Mouse (Mus musculus) neural tube, embryonic 11.5 days (tissue): ENCODE results near the gene Tfeb. TPM values are rescaled to one million over a fixed set of nuclear protein-coding genes. Genes with fewer than 3 reads are reported as not detected.

ENCODE experiments used
- ATAC-seq: fragments of 200-750 bp; cut with Nextera tagmentation; 2 replicates; pipeline ENCODE4 v1.8.0; 2017; ENCODE audit warnings: moderate number of reproducible peaks, mild to moderate bottlenecking, moderate TSS enrichment, moderate library complexity; ENCODE audit not compliant: insufficient read depth, low FRiP score, low TSS enrichment
- DNase-seq: peaks from one replicate; pipeline ENCODE4 v3.0.0-alpha.2; 2015; ENCODE audit warnings: low spot score
- H3K27ac ChIP-seq: fragments of 300-500 bp; sonication (generic); 2 replicates; pipeline ENCODE4 v1.5.1; 2014; ENCODE audit warnings: low read depth, mild to moderate bottlenecking, low read length
- H3K27me3 ChIP-seq: fragments of 300-500 bp; sonication (generic); 2 replicates; pipeline ENCODE4 v1.6.1; 2014; ENCODE audit warnings: mild to moderate bottlenecking, low read length, mixed read lengths; ENCODE audit not compliant: control insufficient read depth, insufficient read depth
- H3K36me3 ChIP-seq: fragments of 300-500 bp; sonication (generic); 2 replicates; pipeline ENCODE4 v1.6.1; 2014; ENCODE audit warnings: mild to moderate bottlenecking, low read length, moderate library complexity, mixed read lengths; ENCODE audit not compliant: control insufficient read depth, insufficient read depth
- H3K4me1 ChIP-seq: fragments of 300-500 bp; sonication (generic); 2 replicates; pipeline ENCODE4 v1.6.1; 2014; ENCODE audit warnings: low read length, mixed read lengths; ENCODE audit not compliant: control insufficient read depth, insufficient read depth
- H3K4me2 ChIP-seq: fragments of 300-500 bp; sonication (generic); 2 replicates; pipeline ENCODE4 v1.6.1; 2014; ENCODE audit warnings: low read depth, mild to moderate bottlenecking, moderate library complexity
- H3K4me3 ChIP-seq: fragments of 300-500 bp; sonication (generic); 2 replicates; pipeline ENCODE4 v1.5.1; 2014; ENCODE audit warnings: low read depth, low read length
- H3K9ac ChIP-seq: fragments of 300-500 bp; sonication (generic); 2 replicates; pipeline ENCODE4 v1.6.1; 2014; ENCODE audit warnings: mild to moderate bottlenecking, low read length
- H3K9me3 ChIP-seq: fragments of 300-500 bp; sonication (generic); 2 replicates; pipeline ENCODE4 v1.6.1; 2016; ENCODE audit warnings: low read length; ENCODE audit not compliant: control insufficient read depth
- WGBS: fragments of 180-500 bp; shearing (Covaris S2); extraction: QIAGEN DNeasy Blood & Tissue Kit; methylation state at CpG from one replicate; pipeline ENCODE4 v1.1.7; 2014; 5-methylcytosine and 5-hydroxymethylcytosine counted together
- polyA plus RNA-seq: library from polyadenylated mRNA; unstranded; fragments of >200 nt; fragmentation: Nextera tagmentation; extraction: Ambion mirVana; gene quantifications from 2 replicates; pipeline ENCODE4 v1.2.1, GENCODE M21; 2014

Tfeb gene
- polyA plus RNA-seq, 1 experiment from 2014 or later: 1.8 TPM

GRCm38 (mm10) chr17:47818038-47818725 lies 81.4 kb downstream of the Tfeb start:
- H3K36me3 ChIP-seq: peaks cover 2% of the 10 kb centered on the region
- no peak overlapping the region for H3K4me3 ChIP-seq
- no peaks in the 10 kb centered on the region for H3K27me3 ChIP-seq
- DNase-seq: no peak
- peaks cover 18% of the 10 kb centered on the region for H3K4me1 ChIP-seq
- ATAC-seq: no peak
- no peaks in the 10 kb centered on the region for H3K9me3 ChIP-seq
- WGBS: 79% methylated on average over 13 of the region's 13 CpGs
- H3K4me2 ChIP-seq: no peak overlapping the region
- no peak overlapping the region for H3K9ac ChIP-seq
- H3K27ac ChIP-seq: no peak overlapping the region

- Histone ChIP-seq H3K27me3 (no peaks in the 10 kb centered on the region), H3K9ac (no peak overlapping the region), H3K4me3 (no peak overlapping the region), H3K4me1 (peaks cover under 1% of the 10 kb centered on the region; the same call in 1 of the 2 replicates), H3K36me3 (peaks cover 2% of the 10 kb centered on the region), H3K4me2 (no peak overlapping the region), H3K27ac (no peak overlapping the region), H3K9me3 (no peaks in the 10 kb centered on the region)
- DNase-seq (no peak), ATAC-seq (no peak)
- WGBS: 73% methylated on average over 8 of the region's 8 CpGs
Observed at GRCm38 (mm10) chr17:47821339-47821738, 84.5 kb downstream of the Tfeb start.

- DNase-seq (peak; percentile 50), ATAC-seq (no peak)
- peaks cover 22% of the 10 kb centered on the region for H3K27me3 ChIP-seq
- H3K4me1 ChIP-seq: peaks cover 11% of the 10 kb centered on the region
- H3K9me3 ChIP-seq: no peaks in the 10 kb centered on the region; the same call in 1 of the 2 replicates
- peak overlapping the region; percentile 95 for H3K4me2 ChIP-seq
- H3K27ac ChIP-seq: 0 out of 2 replicates have a peak overlapping the region, but pooled peaks have one; percentile 15
- H3K9ac ChIP-seq: no peak overlapping the region; the same call in 1 of the 2 replicates
- WGBS: 3% methylated on average over 9 of the region's 9 CpGs
- no peaks in the 10 kb centered on the region for H3K36me3 ChIP-seq
- H3K4me3 ChIP-seq: peak overlapping the region; percentile 70
Observed at GRCm38 (mm10) chr17:47831161-47831560, 94.3 kb downstream of the Tfeb start.

GRCm38 (mm10) chr17:47831772-47832171 lies 94.9 kb downstream of the Tfeb start:
- Histone ChIP-seq H3K4me1 (peaks cover 11% of the 10 kb centered on the region), H3K9ac (peak overlapping the region; percentile 69), H3K36me3 (no peaks in the 10 kb centered on the region), H3K27ac (0 out of 2 replicates have a peak overlapping the region, but pooled peaks have one; percentile 40), H3K9me3 (no peaks in the 10 kb centered on the region; the same call in 1 of the 2 replicates), H3K4me3 (peak overlapping the region; percentile 70), H3K27me3 (peaks cover 22% of the 10 kb centered on the region), H3K4me2 (peak overlapping the region; percentile 95)
- 33% methylated on average over 5 of the region's 5 CpGs for WGBS
- no peak for ATAC-seq
- DNase-seq: no peak

GRCm38 (mm10) chr17:47832501-47833028 lies 95.7 kb downstream of the Tfeb start:
- peak overlapping the region; percentile 95 for H3K4me2 ChIP-seq
- peaks cover 11% of the 10 kb centered on the region for H3K4me1 ChIP-seq
- H3K27ac ChIP-seq: no peak overlapping the region
- no peaks in the 10 kb centered on the region for H3K36me3 ChIP-seq
- H3K9me3 ChIP-seq: no peaks in the 10 kb centered on the region
- H3K9ac ChIP-seq: peak overlapping the region; percentile 69
- ATAC-seq (peak; percentile 36), DNase-seq (peak; percentile 37)
- peak overlapping the region; percentile 70 for H3K4me3 ChIP-seq
- 2% methylated on average over 17 of the region's 17 CpGs for WGBS
- H3K27me3 ChIP-seq: peaks cover 22% of the 10 kb centered on the region

- ATAC-seq: peak; percentile 54
- peaks cover 11% of the 10 kb centered on the region for H3K4me1 ChIP-seq
- H3K9ac ChIP-seq: peak overlapping the region; percentile 69
- no peaks in the 10 kb centered on the region for H3K36me3 ChIP-seq
- peaks cover 22% of the 10 kb centered on the region for H3K27me3 ChIP-seq
- no peaks in the 10 kb centered on the region for H3K9me3 ChIP-seq
- DNase-seq: peak; percentile 75
- peak overlapping the region; percentile 70 for H3K4me3 ChIP-seq
- H3K4me2 ChIP-seq: peak overlapping the region; percentile 95
- no peak overlapping the region for H3K27ac ChIP-seq
- WGBS: under 1% methylated on average over 39 of the region's 45 CpGs
Observed at GRCm38 (mm10) chr17:47833029-47833627, 96.3 kb downstream of the Tfeb start.

GRCm38 (mm10) chr17:47833628-47834481 lies 97.0 kb downstream of the Tfeb start:
- DNase-seq (peak; percentile 36), ATAC-seq (no peak)
- Histone ChIP-seq H3K36me3 (no peaks in the 10 kb centered on the region), H3K27ac (0 out of 2 replicates have a peak overlapping the region, but pooled peaks have one; percentile 8), H3K4me2 (peak overlapping the region; percentile 95), H3K4me1 (peaks cover 11% of the 10 kb centered on the region), H3K4me3 (peak overlapping the region; percentile 70), H3K9ac (peak overlapping the region; percentile 69), H3K9me3 (no peaks in the 10 kb centered on the region), H3K27me3 (peaks cover 22% of the 10 kb centered on the region)
- WGBS: under 1% methylated on average over 45 of the region's 45 CpGs

GRCm38 (mm10) chr17:47834482-47834767 lies 97.6 kb downstream of the Tfeb start, which contains the start of gene Mdfi:
TSS of gene Mdfi (minus strand) at chr17:47834691.
- Histone ChIP-seq H3K27me3 (peaks cover 22% of the 10 kb centered on the region), H3K36me3 (no peaks in the 10 kb centered on the region), H3K9ac (peak within 1 kb of the TSS; percentile 69), H3K27ac (0 out of 2 replicates have a peak within 1 kb of the TSS, but pooled peaks have one; percentile 8), H3K9me3 (no peaks in the 10 kb centered on the region), H3K4me1 (peaks cover 11% of the 10 kb centered on the region), H3K4me3 (peak within 1 kb of the TSS; percentile 70), H3K4me2 (peak within 1 kb of the TSS; percentile 95)
- ATAC-seq (no peak), DNase-seq (no peak)
- 5% methylated on average over 18 of the region's 18 CpGs for WGBS
